In the genomic region with DNA sequence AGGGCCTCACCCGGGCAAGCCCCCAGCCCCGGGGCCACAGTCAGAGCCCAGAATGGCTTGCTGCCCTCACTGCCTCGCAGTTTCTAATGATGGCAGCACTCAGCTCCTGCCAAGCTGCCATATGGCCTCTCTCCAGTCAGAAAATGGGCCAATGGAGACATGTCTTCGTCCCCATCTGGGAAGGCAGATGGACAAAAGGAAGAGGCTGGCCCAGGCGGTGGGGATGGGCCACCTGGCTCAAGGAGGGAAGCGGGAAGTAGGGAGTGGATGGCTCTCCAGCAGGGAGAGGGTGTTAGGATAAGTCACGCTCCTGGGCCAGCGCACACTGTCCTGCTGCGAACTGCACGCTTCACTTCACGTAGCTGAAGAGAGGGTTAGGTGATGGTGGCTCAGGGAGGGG, we compare ENCODE assay signal across 18 mouse cellular contexts.
DNase-seq lines count a peak whose midpoint lies in the region; ATAC-seq lines count a peak whose summit lies in the region.
"Had no signal": no experiment of that assay in that cellular context is flagged by ENCODE, and none has a peak within 500 bp of the region (broad histone marks: within the 10 kb centered on the region; RNA-seq: fewer than 3 reads in every experiment).

No protein-coding gene starts in this region.

- H3K27me3 ChIP-seq in forebrain, embryonic 12.5 days, result 0 out of 2 replicates have a peak, but pooled peaks cover 5% of the 10 kb centered on the region
- no peaks in the 10 kb centered on the region for H3K27me3 ChIP-seq in forebrain, embryonic 16.5 days (replicated peaks; ENCODE audit: control insufficient read depth, insufficient read depth, low read length)
- H3K27me3 ChIP-seq: midbrain, embryonic 13.5 days had no signal

- intact Hi-C loops in left cerebral cortex, postnatal 4 days (cut with DNase I), result no loop called here

- H3K4me1 ChIP-seq in forebrain, embryonic 12.5 days, result no peaks in the 10 kb centered on the region; the same call in 1 of the 2 replicates
- H3K4me1 ChIP-seq in forebrain, embryonic 16.5 days (replicated peaks; ENCODE audit: control insufficient read depth, insufficient read depth, low read length), result peaks cover 4% of the 10 kb centered on the region
- H3K4me1 ChIP-seq: liver, embryonic 12.5 days; midbrain, embryonic 13.5 days had no signal

- 69% methylated on average over 11 of the region's 11 CpGs for WGBS in forebrain, embryonic 12.5 days
- 55% methylated on average over 11 of the region's 11 CpGs for WGBS in forebrain, embryonic 16.5 days

- H3K36me3 ChIP-seq in forebrain, embryonic 12.5 days (replicated peaks), result no peaks in the 10 kb centered on the region
- H3K36me3 ChIP-seq in forebrain, embryonic 16.5 days (ENCODE audit: control insufficient read depth, insufficient read depth), result no peaks in the 10 kb centered on the region
- H3K36me3 ChIP-seq: liver, embryonic 12.5 days; midbrain, embryonic 13.5 days had no signal

- no peak for ATAC-seq in forebrain, embryonic 12.5 days (ENCODE audit: low FRiP score)
- ATAC-seq in forebrain, embryonic 16.5 days, result no peak
- ATAC-seq in monocyte, adult 5-6 weeks (replicated peaks; ENCODE audit: insufficient number of reproducible peaks, low FRiP score, low TSS enrichment, poor library complexity, severe bottlenecking), result no peak
- ATAC-seq: intestine, postnatal 0 days; liver, embryonic 12.5 days; midbrain, embryonic 13.5 days had no signal

- H3K4me3 ChIP-seq in forebrain, embryonic 12.5 days (replicated peaks), result no peak overlapping the region
- H3K4me3 ChIP-seq in forebrain, embryonic 16.5 days (replicated peaks; ENCODE audit: low read length), result no peak overlapping the region
- H3K4me3 ChIP-seq: liver, embryonic 12.5 days; midbrain, embryonic 13.5 days had no signal

- H3K27ac ChIP-seq in forebrain, embryonic 12.5 days, result no peak overlapping the region
- no peak overlapping the region for H3K27ac ChIP-seq in forebrain, embryonic 16.5 days (ENCODE audit: low read length)
- H3K27ac ChIP-seq: liver, embryonic 12.5 days; midbrain, embryonic 13.5 days had no signal

- DNase-seq in left cerebral cortex, postnatal 4 days, result peak; percentile 93
- no peak for DNase-seq in left cerebral cortex, adult 11 months (ENCODE audit: low spot score)
- DNase-seq in cerebellum, adult 8-10 months, result peak; percentile 98
- peak; percentile 40 for DNase-seq in retina, embryonic 14.5 days (ENCODE audit: low spot score)
- no peak for DNase-seq in testis, postnatal 14 days (ENCODE audit: low spot score)
- DNase-seq: adrenal gland, adult 2 months; heart, adult 11 months; heart, postnatal 4 days; lung, embryonic 14.5 days; lung, postnatal 4 days; right cerebral cortex, adult 18-20 months; spleen, adult 18-20 months had no signal

- no peak overlapping the region for H3K4me2 ChIP-seq in forebrain, embryonic 12.5 days
- H3K4me2 ChIP-seq in forebrain, embryonic 16.5 days (ENCODE audit: low read length), result no peak overlapping the region
- H3K4me2 ChIP-seq: liver, embryonic 12.5 days; lung, embryonic 14.5 days; midbrain, embryonic 13.5 days had no signal

- no peaks in the 10 kb centered on the region for H3K9me3 ChIP-seq in forebrain, embryonic 12.5 days
- no peaks in the 10 kb centered on the region for H3K9me3 ChIP-seq in forebrain, embryonic 16.5 days (ENCODE audit: control insufficient read depth, low read length)
- H3K9me3 ChIP-seq: liver, embryonic 12.5 days; midbrain, embryonic 13.5 days had no signal

- 0 out of 2 replicates have a peak overlapping the region, but pooled peaks have one; percentile 21 for H3K9ac ChIP-seq in forebrain, embryonic 12.5 days
- no peak overlapping the region for H3K9ac ChIP-seq in forebrain, embryonic 16.5 days (replicated peaks; ENCODE audit: low read depth, low read length)
- H3K9ac ChIP-seq: liver, embryonic 12.5 days; lung, embryonic 14.5 days; midbrain, embryonic 13.5 days had no signal

Comparison
In these comparisons a context has a peak if more than half of its experiments do, and no peak if none do; other contexts are left out.
1. DNase-seq: peak in left cerebral cortex, postnatal 4 days (single experiment), cerebellum, adult 8-10 months (single experiment) and retina, embryonic 14.5 days (single experiment); none in left cerebral cortex, adult 11 months (single experiment) and testis, postnatal 14 days (single experiment).